Mouse (Mus musculus) midbrain, embryonic 11.5 days (tissue): Measurements from ENCODE around the gene Il1rl1. TPM values are rescaled to one million over a fixed set of nuclear protein-coding genes. Genes with fewer than 3 reads are reported as not detected.

ENCODE experiments used
- ATAC-seq: fragments of 200-750 bp; cut with Nextera tagmentation; 2 replicates; pipeline ENCODE4 v1.8.0; 2017; ENCODE audit warnings: moderate TSS enrichment, moderate library complexity; ENCODE audit not compliant: low FRiP score
- DNase-seq: peaks from one replicate; pipeline ENCODE4 v3.0.0; 2015; ENCODE audit warnings: low spot score; ENCODE audit errors: missing footprints
- H3K27ac ChIP-seq: fragments of 300-500 bp; sonication (generic); 2 replicates; pipeline ENCODE4 v1.5.1; 2014; ENCODE audit warnings: low read depth, low read length
- H3K27me3 ChIP-seq: fragments of 300-500 bp; sonication (generic); 2 replicates; pipeline ENCODE4 v1.6.1; 2014; ENCODE audit warnings: mild to moderate bottlenecking, low read length, moderate library complexity, mixed read lengths; ENCODE audit not compliant: control insufficient read depth, insufficient read depth
- H3K36me3 ChIP-seq: fragments of 300-500 bp; sonication (generic); 2 replicates; pipeline ENCODE4 v1.6.1; 2014; ENCODE audit warnings: mild to moderate bottlenecking, low read length, moderate library complexity, mixed read lengths; ENCODE audit not compliant: control insufficient read depth, insufficient read depth
- H3K4me1 ChIP-seq: fragments of 300-500 bp; sonication (generic); 2 replicates; pipeline ENCODE4 v1.6.1; 2014; ENCODE audit warnings: low read length; ENCODE audit not compliant: control insufficient read depth, insufficient read depth
- H3K4me2 ChIP-seq: fragments of 300-500 bp; sonication (generic); 2 replicates; pipeline ENCODE4 v1.6.1; 2014; ENCODE audit warnings: mild to moderate bottlenecking, moderate library complexity
- H3K4me3 ChIP-seq: fragments of 300-500 bp; sonication (generic); 2 replicates; pipeline ENCODE4 v1.5.1; 2014; ENCODE audit warnings: low read depth, low read length
- H3K9ac ChIP-seq: fragments of 300-500 bp; sonication (generic); 2 replicates; pipeline ENCODE4 v1.6.1; 2014; ENCODE audit warnings: low read length
- H3K9me3 ChIP-seq: fragments of 300-500 bp; sonication (generic); 2 replicates; pipeline ENCODE4 v1.6.1; 2016; ENCODE audit warnings: low read length; ENCODE audit not compliant: control insufficient read depth
- WGBS: fragments of 180-500 bp; shearing (Covaris S2); extraction: QIAGEN DNeasy Blood & Tissue Kit; methylation state at CpG from one replicate; pipeline ENCODE4 v1.1.7; 2014; 5-methylcytosine and 5-hydroxymethylcytosine counted together
- polyA plus RNA-seq: library from polyadenylated mRNA; unstranded; fragments of >200 nt; fragmentation: Nextera tagmentation; extraction: Ambion mirVana; gene quantifications from 2 replicates; pipeline ENCODE4 v1.2.1, GENCODE M21; 2014

Il1rl1 gene
- polyA plus RNA-seq, 1 experiment from 2014 or later: 0.11 TPM

GRCm38 (mm10) chr1:40501126-40501525, 71.8 kb downstream of the Il1rl1 start:
- no peak overlapping the region for H3K4me3 ChIP-seq
- ATAC-seq (no peak), DNase-seq (no peak)
- no peaks in the 10 kb centered on the region for H3K4me1 ChIP-seq
- H3K27me3 ChIP-seq: no peaks in the 10 kb centered on the region
- H3K36me3 ChIP-seq: no peaks in the 10 kb centered on the region
- H3K9me3 ChIP-seq: no peaks in the 10 kb centered on the region
- 82% methylated on average over 4 of the region's 4 CpGs for WGBS
- no peak overlapping the region for H3K27ac ChIP-seq
- no peak overlapping the region for H3K9ac ChIP-seq
- no peak overlapping the region for H3K4me2 ChIP-seq

GRCm38 (mm10) chr1:40501546-40502398, 72.4 kb downstream of the Il1rl1 start:
- H3K9ac ChIP-seq: no peak overlapping the region
- H3K4me1 ChIP-seq: no peaks in the 10 kb centered on the region
- ATAC-seq (no peak), DNase-seq (no peak)
- 92% methylated on average over 11 of the region's 11 CpGs for WGBS
- H3K4me3 ChIP-seq: no peak overlapping the region
- H3K4me2 ChIP-seq: no peak overlapping the region
- H3K36me3 ChIP-seq: no peaks in the 10 kb centered on the region
- no peaks in the 10 kb centered on the region for H3K27me3 ChIP-seq
- no peak overlapping the region for H3K27ac ChIP-seq
- H3K9me3 ChIP-seq: no peaks in the 10 kb centered on the region

- WGBS: 84% methylated on average over 5 of the region's 5 CpGs
- Histone ChIP-seq H3K9ac (no peak overlapping the region), H3K36me3 (no peaks in the 10 kb centered on the region), H3K4me3 (no peak overlapping the region), H3K4me1 (no peaks in the 10 kb centered on the region), H3K27ac (no peak overlapping the region), H3K4me2 (no peak overlapping the region), H3K27me3 (no peaks in the 10 kb centered on the region), H3K9me3 (no peaks in the 10 kb centered on the region)
- ATAC-seq (no peak), DNase-seq (no peak)
Measured at GRCm38 (mm10) chr1:40504548-40504947, 75.2 kb downstream of the Il1rl1 start.

Other genes with a start within 250 kb of the Il1rl1 start
- gene Il1r1, start 204.5 kb upstream of the Il1rl1 start, polyA plus RNA-seq: 0.96 and 1.0 TPM in 2 replicates
- 0.98 and 1.0 TPM in 2 replicates for gene Il1rl2, start 105.0 kb upstream of the Il1rl1 start, polyA plus RNA-seq
- 0.04 TPM in 1 of 2 replicates, not detected in the other for gene Il18r1, start 36.0 kb downstream of the Il1rl1 start, polyA plus RNA-seq
- gene Il18rap, start 85.8 kb downstream of the Il1rl1 start, polyA plus RNA-seq: 0.15 TPM in 1 of 2 replicates, not detected in the other
- gene Slc9a4, start 150.5 kb downstream of the Il1rl1 start, polyA plus RNA-seq: not detected in 2 replicates